Mouse (Mus musculus) neural tube, embryonic 15.5 days (tissue): ENCODE results near the gene Cdc42se2. TPM values are rescaled to one million over a fixed set of nuclear protein-coding genes. Genes with fewer than 3 reads are reported as not detected.
A peak's percentile ranks its signal among the peaks of the same experiment; 100 is the strongest.

Source experiments
- ATAC-seq: fragments of 200-750 bp; cut with Nextera tagmentation; 2 replicates; pipeline ENCODE4 v1.8.0; 2017; ENCODE audit warnings: mild to moderate bottlenecking, moderate TSS enrichment, moderate library complexity; ENCODE audit not compliant: low FRiP score
- H3K27ac ChIP-seq: fragments of 300-500 bp; sonication (generic); replicated peaks from 2 replicates; pipeline ENCODE4 v1.5.1; 2015; ENCODE audit warnings: mild to moderate bottlenecking, inconsistent platforms
- H3K27me3 ChIP-seq: fragments of 300-500 bp; sonication (generic); replicated peaks from 2 replicates; pipeline ENCODE4 v1.6.1; 2015; ENCODE audit warnings: inconsistent platforms
- H3K36me3 ChIP-seq: fragments of 300-500 bp; sonication (generic); 2 replicates; pipeline ENCODE4 v1.6.1; 2015; ENCODE audit warnings: inconsistent platforms
- H3K4me1 ChIP-seq: fragments of 300-500 bp; sonication (generic); 2 replicates; pipeline ENCODE4 v1.6.1; 2015; ENCODE audit warnings: inconsistent platforms
- H3K4me2 ChIP-seq: fragments of 300-500 bp; sonication (generic); 2 replicates; pipeline ENCODE4 v1.6.1; 2015; ENCODE audit warnings: inconsistent platforms, mild to moderate bottlenecking, moderate library complexity
- H3K4me3 ChIP-seq: fragments of 300-500 bp; sonication (generic); replicated peaks from 2 replicates; pipeline ENCODE4 v1.5.1; 2015; ENCODE audit warnings: mild to moderate bottlenecking, inconsistent platforms
- H3K9ac ChIP-seq: fragments of 300-500 bp; sonication (generic); replicated peaks from 2 replicates; pipeline ENCODE4 v1.6.1; 2015; ENCODE audit warnings: mild to moderate bottlenecking, inconsistent platforms
- H3K9me3 ChIP-seq: fragments of 300-500 bp; sonication (generic); replicated peaks from 2 replicates; pipeline ENCODE4 v1.6.1; 2016; ENCODE audit warnings: inconsistent platforms
- WGBS: fragments of 180-500 bp; shearing (Covaris S2); methylation state at CpG from one replicate; pipeline ENCODE4 v1.1.7; 2015; ENCODE audit warnings: mixed read lengths; 5-methylcytosine and 5-hydroxymethylcytosine counted together
- polyA plus RNA-seq: library from polyadenylated mRNA; unstranded; fragments of >200 nt; fragmentation: Nextera tagmentation; extraction: Ambion mirVana; gene quantifications from 2 replicates; pipeline ENCODE4 v1.2.1, GENCODE M21; 2015

The Cdc42se2 gene
- polyA plus RNA-seq = 120 and 130 TPM in 2 replicates

- H3K27me3 ChIP-seq = no peaks in the 10 kb centered on the region
- peak; percentile 99 for ATAC-seq
Measured at GRCm38 (mm10) chr11:54787488-54788474, at the start of gene Cdc42se2. Gene Cdc42se2 (minus strand): TSS chr11:54787675.

GRCm38 (mm10) chr11:54836106-54836505 is 48.6 kb upstream of the Cdc42se2 start:
- H3K4me1 ChIP-seq = no peaks in the 10 kb centered on the region
- no peak overlapping the region for H3K9ac ChIP-seq
- H3K27me3 ChIP-seq = no peaks in the 10 kb centered on the region
- no peak overlapping the region for H3K27ac ChIP-seq
- no peaks in the 10 kb centered on the region for H3K9me3 ChIP-seq
- no peak overlapping the region for H3K4me3 ChIP-seq
- 81% methylated on average over 9 of the region's 9 CpGs for WGBS
- no peaks in the 10 kb centered on the region for H3K36me3 ChIP-seq
- no peak for ATAC-seq
- H3K4me2 ChIP-seq = no peak overlapping the region

More at GRCm38 (mm10) chr11:54787488-54788474, at the start of gene Cdc42se2:
- 4% methylated on average over 56 of the region's 56 CpGs for WGBS
- peaks cover 31% of the 10 kb centered on the region for H3K4me1 ChIP-seq
- H3K27ac ChIP-seq = peak within 1 kb of the TSS; percentile 95
- H3K36me3 ChIP-seq = no peaks in the 10 kb centered on the region
- H3K9ac ChIP-seq = peak within 1 kb of the TSS; percentile 81
- no peaks in the 10 kb centered on the region for H3K9me3 ChIP-seq
- peak within 1 kb of the TSS; percentile 68 for H3K4me2 ChIP-seq
- peak within 1 kb of the TSS; percentile 60 for H3K4me3 ChIP-seq

- no peak for ATAC-seq
- Histone ChIP-seq H3K36me3 (no peaks in the 10 kb centered on the region), H3K4me2 (no peak overlapping the region), H3K27me3 (no peaks in the 10 kb centered on the region), H3K27ac (no peak overlapping the region), H3K9ac (no peak overlapping the region), H3K4me1 (no peaks in the 10 kb centered on the region), H3K9me3 (no peaks in the 10 kb centered on the region), H3K4me3 (no peak overlapping the region)
- WGBS = 68% methylated on average over 2 of the region's 2 CpGs
Measured at GRCm38 (mm10) chr11:54834596-54834995, 47.1 kb upstream of the Cdc42se2 start.

GRCm38 (mm10) chr11:54833833-54834232 is 46.4 kb upstream of the Cdc42se2 start:
- ATAC-seq = no peak
- H3K4me1 ChIP-seq = no peaks in the 10 kb centered on the region
- no peak overlapping the region for H3K4me3 ChIP-seq
- no peak overlapping the region for H3K4me2 ChIP-seq
- H3K9me3 ChIP-seq = no peaks in the 10 kb centered on the region
- no peak overlapping the region for H3K27ac ChIP-seq
- no peaks in the 10 kb centered on the region for H3K36me3 ChIP-seq
- no peaks in the 10 kb centered on the region for H3K27me3 ChIP-seq
- H3K9ac ChIP-seq = no peak overlapping the region
- WGBS = 86% methylated on average over 4 of the region's 4 CpGs

GRCm38 (mm10) chr11:54826819-54827218 is 39.3 kb upstream of the Cdc42se2 start:
- Histone ChIP-seq H3K9me3 (no peaks in the 10 kb centered on the region), H3K9ac (no peak overlapping the region), H3K4me2 (no peak overlapping the region), H3K27ac (no peak overlapping the region), H3K36me3 (no peaks in the 10 kb centered on the region), H3K4me3 (no peak overlapping the region), H3K4me1 (0 out of 2 replicates have a peak, but pooled peaks cover 3% of the 10 kb centered on the region), H3K27me3 (no peaks in the 10 kb centered on the region)
- 75% methylated on average over 8 of the region's 8 CpGs for WGBS
- ATAC-seq = no peak

- H3K9me3 ChIP-seq = no peaks in the 10 kb centered on the region
- no peak overlapping the region for H3K4me2 ChIP-seq
- H3K4me3 ChIP-seq = no peak overlapping the region
- no peak overlapping the region for H3K9ac ChIP-seq
- 87% methylated on average over 4 of the region's 4 CpGs for WGBS
- 0 out of 2 replicates have a peak, but pooled peaks cover 3% of the 10 kb centered on the region for H3K4me1 ChIP-seq
- H3K36me3 ChIP-seq = no peaks in the 10 kb centered on the region
- no peak overlapping the region for H3K27ac ChIP-seq
- H3K27me3 ChIP-seq = no peaks in the 10 kb centered on the region
- ATAC-seq = no peak
Measured at GRCm38 (mm10) chr11:54825774-54826173, 38.3 kb upstream of the Cdc42se2 start.

- Histone ChIP-seq H3K4me1 (0 out of 2 replicates have a peak, but pooled peaks cover 3% of the 10 kb centered on the region), H3K36me3 (no peaks in the 10 kb centered on the region), H3K27ac (no peak overlapping the region), H3K4me2 (no peak overlapping the region), H3K9me3 (no peaks in the 10 kb centered on the region), H3K4me3 (no peak overlapping the region), H3K9ac (no peak overlapping the region), H3K27me3 (no peaks in the 10 kb centered on the region)
- ATAC-seq = no peak
- WGBS = 79% methylated on average over 4 of the region's 4 CpGs
Measured at GRCm38 (mm10) chr11:54823467-54823866, 36.0 kb upstream of the Cdc42se2 start.

GRCm38 (mm10) chr11:54819489-54819888 is 32.0 kb upstream of the Cdc42se2 start:
- H3K9me3 ChIP-seq = no peaks in the 10 kb centered on the region
- H3K36me3 ChIP-seq = no peaks in the 10 kb centered on the region
- H3K27ac ChIP-seq = no peak overlapping the region
- H3K4me1 ChIP-seq = peaks cover 5% of the 10 kb centered on the region; the same call in 1 of the 2 replicates
- no peaks in the 10 kb centered on the region for H3K27me3 ChIP-seq
- WGBS = 64% methylated on average over 7 of the region's 7 CpGs
- no peak overlapping the region for H3K9ac ChIP-seq
- ATAC-seq = no peak
- H3K4me3 ChIP-seq = no peak overlapping the region
- no peak overlapping the region for H3K4me2 ChIP-seq

GRCm38 (mm10) chr11:54817449-54817848 is 30.0 kb upstream of the Cdc42se2 start:
- WGBS = 39% methylated on average over 4 of the region's 4 CpGs

GRCm38 (mm10) chr11:54815659-54816058 is 28.2 kb upstream of the Cdc42se2 start:
- Histone ChIP-seq H3K27me3 (no peaks in the 10 kb centered on the region), H3K36me3 (no peaks in the 10 kb centered on the region), H3K27ac (no peak overlapping the region), H3K4me3 (no peak overlapping the region), H3K9ac (no peak overlapping the region), H3K4me1 (peaks cover 16% of the 10 kb centered on the region; the same call in 1 of the 2 replicates), H3K9me3 (no peaks in the 10 kb centered on the region), H3K4me2 (no peak overlapping the region)
- ATAC-seq = no peak

More at GRCm38 (mm10) chr11:54817449-54817848, 30.0 kb upstream of the Cdc42se2 start:
- H3K4me3 ChIP-seq = no peak overlapping the region
- H3K9me3 ChIP-seq = no peaks in the 10 kb centered on the region
- no peak overlapping the region for H3K27ac ChIP-seq
- H3K9ac ChIP-seq = no peak overlapping the region
- H3K4me1 ChIP-seq = peaks cover 16% of the 10 kb centered on the region; the same call in 1 of the 2 replicates
- no peak overlapping the region for H3K4me2 ChIP-seq
- no peaks in the 10 kb centered on the region for H3K36me3 ChIP-seq
- no peak for ATAC-seq
- no peaks in the 10 kb centered on the region for H3K27me3 ChIP-seq

- ATAC-seq = no peak
Measured at GRCm38 (mm10) chr11:54812812-54813516, 25.5 kb upstream of the Cdc42se2 start.

More at GRCm38 (mm10) chr11:54812812-54813516, 25.5 kb upstream of the Cdc42se2 start:
- Histone ChIP-seq H3K27me3 (no peaks in the 10 kb centered on the region), H3K9ac (no peak overlapping the region), H3K36me3 (no peaks in the 10 kb centered on the region), H3K27ac (peak overlapping the region; percentile 41), H3K4me3 (no peak overlapping the region), H3K9me3 (no peaks in the 10 kb centered on the region), H3K4me1 (peaks cover 16% of the 10 kb centered on the region; the same call in 1 of the 2 replicates), H3K4me2 (no peak overlapping the region)
- 17% methylated on average over 8 of the region's 8 CpGs for WGBS
